Mouse (Mus musculus): ENCODE data around the gene Ocrl.

DNA sequence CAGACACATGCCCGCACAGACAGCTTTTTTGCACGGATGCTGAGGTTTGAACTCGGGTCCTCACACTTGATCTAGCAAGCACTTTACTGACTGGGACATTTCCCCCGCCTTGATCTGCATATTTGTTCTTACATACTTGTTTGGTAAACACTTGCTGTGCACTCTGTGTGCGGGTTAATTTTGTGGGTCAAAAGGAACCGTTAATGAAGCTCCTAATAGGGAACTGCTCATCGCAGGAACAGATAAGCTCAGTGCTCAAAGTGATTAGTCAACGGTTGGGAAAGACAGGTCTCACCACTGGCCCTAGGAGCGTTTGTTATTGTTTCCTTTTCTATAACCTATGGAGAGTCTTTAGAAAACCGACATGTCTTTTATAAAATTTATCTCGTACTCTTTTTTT is 22.2 kb downstream of the Ocrl start:
- no peak for TF ChIP-seq POLR2A (IDR thresholded peaks at IDR 0.05; ENCODE audit: low read depth, low read length)
- TF ChIP-seq CTCF (IDR thresholded peaks at IDR 0.05; ENCODE audit: extremely low read depth, insufficient read depth, insufficient read length, insufficient replicate concordance): no peak
